Mouse (Mus musculus) adrenal gland, postnatal 25 days (tissue): Measurements from ENCODE around the gene Sp4. TPM values are rescaled to one million over a fixed set of nuclear protein-coding genes. Genes with fewer than 3 reads are reported as not detected.
A peak's percentile ranks its signal among the peaks of the same experiment; 100 is the strongest.

Experiments
- DNase-seq: peaks from one replicate; pipeline ENCODE4 v3.0.0; 2021; ENCODE audit warnings: mixed read lengths
- total RNA-seq: library from RNA; stranded (reverse); gene quantifications from 2 replicates; pipeline ENCODE4 v1.2.3, GENCODE M21; 2021

Sp4 gene
- total RNA-seq, 1 experiment from 2014 or later = 9.7 TPM

DNA sequence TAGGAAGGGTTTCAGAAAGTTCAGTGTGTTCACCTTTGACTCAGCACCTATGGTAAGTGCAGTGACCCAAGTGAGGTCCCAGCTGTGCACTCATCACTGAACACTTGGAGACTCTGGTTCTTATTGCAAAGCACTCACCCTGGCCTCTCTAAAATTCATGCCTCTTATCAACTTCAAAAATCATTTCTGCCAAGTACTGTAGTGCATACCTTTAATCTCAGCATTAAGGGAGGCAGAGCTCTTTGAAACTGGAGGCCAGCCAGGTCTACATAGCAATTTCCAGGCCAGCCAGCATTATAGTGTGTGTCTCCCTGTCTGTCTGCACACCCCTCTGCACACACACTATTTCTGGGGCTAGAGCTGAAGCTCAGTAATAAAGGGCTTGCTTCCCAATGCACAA, 36.3 kb downstream of the Sp4 start:
- DNase-seq = no peak

DNA sequence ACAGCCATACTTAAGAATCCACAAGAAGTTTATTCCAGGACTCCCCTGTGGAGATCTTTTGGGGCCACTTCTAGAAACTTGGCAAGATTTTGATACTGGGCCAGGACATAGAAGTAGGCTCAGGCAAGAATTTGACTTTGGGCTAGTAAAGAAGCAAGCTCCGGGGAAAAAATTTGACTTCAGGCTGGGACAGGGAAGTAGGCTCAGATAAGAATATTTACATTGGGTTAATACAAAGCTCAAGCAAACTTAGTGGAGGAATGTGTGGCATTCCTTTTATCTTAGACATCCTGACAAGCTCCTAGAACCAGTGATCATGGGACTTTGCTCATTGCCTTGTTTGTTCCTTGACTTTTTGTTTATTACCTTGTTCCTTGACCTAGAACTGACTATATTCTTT, 37.4 kb downstream of the Sp4 start:
- no peak for DNase-seq

DNA sequence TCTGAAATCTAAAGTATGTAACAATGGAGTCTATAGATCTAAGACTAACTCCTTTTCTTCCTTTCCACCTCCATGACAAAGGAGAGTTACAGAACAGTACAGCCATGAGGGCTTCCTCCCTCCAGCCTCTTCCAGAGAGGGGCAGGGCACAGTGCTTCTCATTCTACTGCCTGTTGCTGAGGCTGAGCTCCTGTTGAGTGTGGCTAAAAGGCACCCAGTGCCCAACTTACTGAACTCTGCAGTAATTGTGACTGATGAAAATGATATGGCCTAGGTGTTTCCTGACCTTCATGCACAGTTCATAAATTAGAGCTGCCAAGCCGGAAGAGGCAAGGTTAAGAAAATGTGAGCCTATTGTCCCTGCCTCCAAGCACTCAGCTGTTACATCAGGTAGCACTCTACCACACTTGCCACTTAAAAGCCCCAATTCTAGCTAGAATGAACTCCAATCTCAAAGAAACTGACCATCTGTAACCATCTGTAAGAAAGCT, 45.9 kb downstream of the Sp4 start:
- no peak for DNase-seq

DNA sequence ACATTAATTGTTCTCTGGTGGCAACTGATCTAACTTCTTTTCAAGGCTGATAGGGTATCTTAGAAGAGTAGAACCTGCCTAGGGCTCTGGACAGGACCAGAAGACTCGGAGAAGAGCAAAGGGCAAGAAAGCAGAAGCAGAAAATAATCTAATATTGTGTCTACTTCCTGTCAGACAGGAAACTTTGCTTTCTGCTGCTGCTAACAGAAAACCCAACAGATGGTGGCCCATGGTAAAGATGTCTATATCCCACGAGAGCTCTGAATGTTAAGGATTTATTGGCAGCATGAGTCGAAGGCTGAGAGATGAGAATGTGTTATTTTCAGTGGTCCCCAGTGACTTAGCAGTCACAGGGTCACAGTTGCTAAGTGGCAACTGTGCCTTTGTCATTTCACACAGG, 80.1 kb downstream of the Sp4 start:
- DNase-seq = no peak

DNA sequence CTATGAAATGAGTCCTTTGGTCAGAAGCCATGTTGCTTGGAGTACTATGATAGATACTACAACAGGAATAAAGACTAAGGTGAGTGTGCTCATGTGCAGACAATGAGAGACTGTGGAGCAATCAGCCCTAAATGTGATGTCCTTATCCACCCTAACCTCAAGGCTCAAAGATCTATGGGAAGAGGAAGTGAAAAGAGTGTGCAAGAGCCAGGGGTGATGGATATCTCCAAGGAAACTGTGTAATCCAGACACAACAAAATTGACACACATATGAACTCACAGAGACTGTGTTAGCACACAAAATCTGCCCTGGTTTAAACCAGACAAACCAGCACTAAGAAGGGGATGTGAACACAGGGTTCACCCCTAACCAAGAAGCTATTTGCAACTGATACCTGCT, 81.2 kb downstream of the Sp4 start:
- DNase-seq = no peak

DNA sequence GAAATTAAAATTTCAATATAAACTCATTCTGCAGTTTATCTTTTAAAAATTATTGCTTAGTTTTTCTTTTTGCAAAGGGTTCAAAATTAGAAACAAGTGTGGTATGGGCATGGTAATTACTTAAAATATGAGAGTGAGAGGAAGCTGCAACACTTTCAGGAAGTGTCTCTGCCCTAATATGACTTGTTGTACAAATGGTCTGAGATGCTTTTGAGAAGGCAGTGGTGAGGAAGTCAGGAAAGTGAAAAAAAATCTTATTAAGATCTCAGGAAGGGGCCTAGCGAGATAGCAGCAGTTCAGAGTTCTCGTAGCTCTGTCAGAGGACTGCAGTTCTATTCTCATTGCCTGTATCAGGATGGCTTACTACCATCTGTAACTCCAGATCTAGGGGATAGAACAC, 89.1 kb downstream of the Sp4 start:
- no peak for DNase-seq

DNA sequence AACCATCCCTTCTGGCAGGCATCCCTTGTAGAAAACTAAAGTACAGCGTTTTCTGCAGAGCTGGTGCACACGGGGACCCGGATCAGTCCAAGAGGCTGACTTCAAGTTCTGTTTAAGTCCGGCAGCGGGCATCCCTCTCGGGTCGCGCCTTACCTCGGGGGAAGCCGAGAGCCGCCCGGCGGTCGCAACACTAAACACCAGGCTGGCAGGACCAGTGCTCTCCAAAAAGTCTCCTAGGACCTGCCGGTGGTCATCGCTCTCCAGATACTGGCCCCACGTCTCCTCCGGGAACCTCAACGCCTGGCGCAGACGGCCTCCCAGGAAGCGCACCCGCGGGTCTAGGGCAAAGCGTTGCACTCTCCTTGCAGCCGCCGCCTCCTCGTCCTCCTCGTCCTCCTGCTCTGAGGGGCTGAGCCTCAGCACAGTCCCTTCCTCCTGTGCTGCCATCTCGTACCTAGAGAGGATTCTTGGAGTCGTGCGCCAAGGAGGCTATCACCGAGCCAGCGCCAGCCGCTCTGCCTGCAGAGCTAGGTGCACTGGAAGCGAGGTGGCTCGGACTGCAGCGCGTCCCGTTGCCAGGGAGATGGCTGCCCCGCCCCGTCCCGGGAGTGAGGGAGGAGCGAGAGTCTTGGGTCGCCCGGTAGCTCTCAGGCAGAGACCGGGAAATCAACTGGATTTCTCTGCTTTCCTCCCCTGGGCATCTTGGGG, 102.7 kb downstream of the Sp4 start, which contains the start of gene Dnah11:
Gene Dnah11 (minus strand): TSS at position 658 of the 708 bp plus-strand sequence.
- DNase-seq = peak; percentile 82

DNA sequence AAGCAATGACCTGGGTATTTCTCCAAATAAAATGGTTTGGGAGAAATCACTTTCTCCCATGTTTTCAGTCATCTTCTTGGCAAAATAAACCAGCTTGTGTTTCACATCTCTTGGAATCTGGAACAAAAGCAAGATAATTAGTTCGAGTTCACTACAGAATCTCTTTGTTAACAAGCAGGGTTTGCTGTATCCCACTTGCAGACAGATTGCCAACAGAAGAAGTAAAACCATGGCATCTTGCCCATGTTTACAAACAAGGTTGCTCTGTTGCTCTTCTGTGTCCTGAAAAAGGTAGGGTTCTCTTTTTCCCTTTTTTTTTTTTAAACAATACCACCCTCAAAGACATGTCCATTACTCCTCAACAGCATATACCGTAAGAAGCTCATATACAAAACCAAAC, 104.7 kb downstream of the Sp4 start:
- DNase-seq = no peak

DNA sequence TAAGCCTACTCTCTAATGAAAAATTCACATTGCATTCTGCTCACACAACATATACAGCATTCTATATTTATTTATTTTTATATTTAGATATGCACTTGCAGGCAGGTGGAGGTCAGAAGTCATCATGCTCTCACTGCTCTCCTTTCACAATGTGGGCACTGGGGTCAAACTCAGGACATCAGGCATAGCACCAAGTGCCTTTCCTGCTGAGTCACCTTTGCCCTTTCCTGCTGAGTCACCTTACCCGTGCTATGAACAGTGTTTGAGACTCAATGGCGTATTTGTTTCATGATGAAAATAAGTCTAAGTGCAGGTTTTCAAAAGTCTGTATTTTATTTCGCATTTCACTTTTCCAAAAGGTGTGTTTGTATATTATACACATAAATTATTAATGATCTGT, 111.7 kb downstream of the Sp4 start:
- no peak for DNase-seq

DNA sequence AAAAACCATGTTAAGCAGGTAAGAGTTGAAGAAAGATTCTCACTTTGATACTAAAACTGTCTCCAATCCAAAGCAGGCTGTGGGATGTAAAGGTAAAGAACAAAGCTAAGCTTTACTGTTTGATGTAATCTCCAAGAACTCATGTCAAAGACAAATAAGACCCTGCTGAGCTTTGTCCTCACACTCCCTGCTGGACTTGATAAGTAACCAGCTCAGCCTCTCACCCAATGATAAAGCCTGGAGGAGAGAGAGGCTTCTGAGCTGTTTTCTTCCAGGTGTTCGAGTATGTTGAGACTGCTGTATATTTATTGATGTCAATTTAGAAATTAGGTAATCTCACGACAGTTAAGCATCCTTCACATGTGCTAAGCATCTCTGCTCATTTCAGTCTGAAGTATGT, 113.6 kb downstream of the Sp4 start:
- DNase-seq = no peak

DNA sequence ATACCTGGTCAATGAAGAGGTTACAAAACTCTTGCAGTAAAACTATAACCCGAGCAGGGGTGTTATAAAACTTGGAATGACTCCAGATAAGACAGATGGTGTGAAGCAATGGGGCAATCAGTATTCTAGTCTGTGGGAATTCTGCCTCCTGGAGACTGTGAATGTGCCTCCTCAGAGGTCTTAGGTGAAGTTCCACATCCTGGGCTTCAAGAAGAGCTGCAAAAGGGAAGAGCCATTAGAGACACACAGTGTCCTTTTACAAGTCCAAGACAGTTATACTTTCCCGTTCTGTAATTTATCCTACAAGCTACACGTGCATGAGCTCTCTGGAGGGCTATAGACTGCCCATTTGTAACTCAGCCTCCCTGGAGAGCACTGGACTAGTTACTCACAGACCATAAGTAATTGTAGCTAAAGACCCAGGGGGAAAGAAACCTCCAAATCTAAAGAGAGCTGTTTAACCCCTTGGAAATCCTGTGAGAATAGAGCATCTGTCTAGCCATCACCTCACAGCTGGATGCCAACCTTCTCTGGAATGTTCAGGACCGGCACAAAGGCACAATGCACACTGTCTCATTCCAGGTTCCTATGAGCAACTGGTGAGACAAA, 114.3 kb downstream of the Sp4 start:
- no peak for DNase-seq

DNA sequence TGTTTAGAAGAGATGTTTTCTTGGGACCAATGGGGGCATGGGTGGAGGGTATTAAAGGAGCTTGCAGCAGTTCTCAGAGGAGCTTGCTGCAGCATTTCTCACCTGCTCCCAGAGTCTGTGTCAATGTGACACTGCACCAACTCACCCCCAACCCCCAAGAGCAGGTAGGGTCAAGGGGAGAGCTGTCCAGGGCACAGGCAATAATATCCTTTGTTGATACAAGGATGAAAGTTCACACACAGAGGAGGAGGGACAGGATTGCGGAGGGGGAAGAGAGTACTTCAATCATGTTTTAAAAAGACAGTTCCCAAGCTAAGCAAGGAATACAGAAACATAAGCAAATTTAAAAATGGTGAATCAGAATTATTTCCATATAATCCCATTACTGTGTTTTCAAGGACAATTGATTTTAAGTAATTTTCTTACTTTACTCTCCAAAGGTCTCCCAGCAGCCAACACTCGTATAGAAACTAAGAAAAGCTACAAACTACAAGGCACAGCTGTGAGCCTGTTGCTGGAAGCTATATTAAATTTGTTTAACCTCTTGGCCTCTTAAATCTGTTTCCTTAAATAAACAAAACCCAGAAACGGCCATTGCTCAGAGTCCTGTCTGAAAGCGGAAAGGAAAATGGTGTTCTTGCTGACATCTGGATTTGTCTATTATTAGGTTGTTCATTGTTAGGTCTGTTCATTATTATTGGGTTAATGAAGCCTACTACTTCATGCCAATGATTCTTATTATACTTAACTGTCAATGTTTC, 114.9 kb downstream of the Sp4 start:
- no peak for DNase-seq

Other genes starting within 250 kb of the Sp4 start
- gene Dnah11, start 102.4 kb downstream of the Sp4 start, total RNA-seq = 0.06 TPM in 1 of 2 replicates, not detected in the other